Mouse (Mus musculus) telencephalon, adult 2 months (tissue): Measurements from ENCODE around the gene Elp5.
"Not testable (repeated sequence)": the region's sequence is repeated elsewhere in the genome, so short reads cannot be mapped to it uniquely, and the experiment has no call there.

Experiments
- DNase-seq: peaks from one replicate; pipeline ENCODE4 v3.0.0-alpha.2; 2011; ENCODE audit warnings: low read depth, low spot score

Elp5 gene

GRCm38 (mm10) chr11:69960616-69961015 is 21.7 kb downstream of the Elp5 start:
- no peak for DNase-seq

- DNase-seq: no peak
These were observed 26.1 kb downstream of the Elp5 start for GRCm38 (mm10) chr11:69956218-69956617.

- DNase-seq: not testable (repeated sequence)
These were observed 26.7 kb downstream of the Elp5 start for GRCm38 (mm10) chr11:69955618-69956017.

- DNase-seq: no peak
These were observed 28.9 kb downstream of the Elp5 start for GRCm38 (mm10) chr11:69953267-69953915.

- no peak for DNase-seq
These were observed 30.0 kb downstream of the Elp5 start for GRCm38 (mm10) chr11:69952274-69952673.

- peak; percentile 18 for DNase-seq
These were observed 31.4 kb downstream of the Elp5 start for GRCm38 (mm10) chr11:69950807-69951459.

- no peak for DNase-seq
These were observed 33.6 kb downstream of the Elp5 start for GRCm38 (mm10) chr11:69948763-69949150.

- no peak for DNase-seq
These were observed 34.1 kb downstream of the Elp5 start, which contains the start of gene Slc2a4 for GRCm38 (mm10) chr11:69948066-69948762. Gene Slc2a4, minus strand, starts transcription at chr11:69948188.

- DNase-seq: no peak
These were observed 34.8 kb downstream of the Elp5 start for GRCm38 (mm10) chr11:69947337-69948065.

GRCm38 (mm10) chr11:69945997-69946891 is 36.1 kb downstream of the Elp5 start:
- DNase-seq: no peak

- DNase-seq: no peak
These were observed 37.1 kb downstream of the Elp5 start for GRCm38 (mm10) chr11:69945216-69945615.

- no peak for DNase-seq
These were observed 41.4 kb downstream of the Elp5 start for GRCm38 (mm10) chr11:69940962-69941361.

GRCm38 (mm10) chr11:69939731-69940130 is 42.6 kb downstream of the Elp5 start:
- no peak for DNase-seq

GRCm38 (mm10) chr11:69939181-69939580 is 43.1 kb downstream of the Elp5 start:
- no peak for DNase-seq

- DNase-seq: no peak
These were observed 43.8 kb downstream of the Elp5 start for GRCm38 (mm10) chr11:69938401-69938979.

- no peak for DNase-seq
These were observed 44.5 kb downstream of the Elp5 start for GRCm38 (mm10) chr11:69937834-69938233.

- no peak for DNase-seq
These were observed 44.9 kb downstream of the Elp5 start for GRCm38 (mm10) chr11:69937385-69937784.

GRCm38 (mm10) chr11:69936714-69937347 is 45.5 kb downstream of the Elp5 start:
- DNase-seq: no peak

GRCm38 (mm10) chr11:69936156-69936555 is 46.2 kb downstream of the Elp5 start:
- DNase-seq: no peak
